Mouse (Mus musculus) retina, postnatal 7 days (tissue): ENCODE measurements at regions not wholly inside any gene's neighbourhood (a gene's known extent, or its start where the extent isn't known, plus 50 kb on each side); places are given as distances from the start of the nearest gene placed in this dataset.

ENCODE experiments used
- DNase-seq: peaks from one replicate; pipeline ENCODE4 v3.0.0-alpha.2; 2012; ENCODE audit warnings: low read depth, low spot score

DNA sequence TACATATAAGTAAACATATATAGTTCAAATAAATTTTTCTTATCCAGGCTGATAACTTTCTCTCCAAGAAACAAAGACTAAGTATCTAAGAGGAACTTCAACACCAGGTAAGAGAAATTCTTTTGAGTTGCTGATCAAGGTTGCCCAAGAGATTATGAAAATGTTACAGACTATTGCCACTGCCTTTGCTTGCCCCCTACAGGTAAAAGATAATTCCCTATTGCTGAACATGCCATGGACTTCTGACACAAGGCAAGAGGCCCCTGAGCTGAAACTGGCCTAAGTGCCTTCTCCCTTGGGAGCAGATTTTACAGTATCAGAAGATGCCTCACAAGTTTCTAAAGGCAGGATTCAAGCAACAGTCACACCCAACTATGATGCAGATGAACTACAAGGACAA is 2914.2 kb upstream of the Gm6569 start:
- DNase-seq = no peak

- peak; percentile 70 for DNase-seq
Measured at GRCm38 (mm10) chr15:70920862-70921261, 2913.5 kb upstream of the Gm6569 start.
